Mouse (Mus musculus) hindbrain, embryonic 13.5 days (tissue): ENCODE results near the gene Zc3h12a. TPM values are rescaled to one million over a fixed set of nuclear protein-coding genes. Genes with fewer than 3 reads are reported as not detected.

ENCODE experiments used
- ATAC-seq: fragments of 200-750 bp; cut with Nextera tagmentation; 2 replicates; pipeline ENCODE4 v1.8.0; 2017; ENCODE audit warnings: moderate TSS enrichment; ENCODE audit not compliant: low FRiP score
- H3K27ac ChIP-seq: fragments of 300-500 bp; sonication (generic); 2 replicates; pipeline ENCODE4 v1.5.1; 2015; ENCODE audit warnings: inconsistent platforms, mild to moderate bottlenecking, moderate library complexity
- H3K27me3 ChIP-seq: fragments of 300-500 bp; sonication (generic); 2 replicates; pipeline ENCODE4 v1.6.1; 2015; ENCODE audit warnings: mild to moderate bottlenecking, inconsistent platforms
- H3K36me3 ChIP-seq: fragments of 300-500 bp; sonication (generic); 2 replicates; pipeline ENCODE4 v1.6.1; 2015; ENCODE audit warnings: mild to moderate bottlenecking, inconsistent platforms
- H3K4me1 ChIP-seq: fragments of 300-500 bp; sonication (generic); replicated peaks from 2 replicates; pipeline ENCODE4 v1.6.1; 2015; ENCODE audit warnings: inconsistent platforms
- H3K4me2 ChIP-seq: fragments of 300-500 bp; sonication (generic); 2 replicates; pipeline ENCODE4 v1.6.1; 2015; ENCODE audit warnings: inconsistent platforms, mild to moderate bottlenecking, moderate library complexity
- H3K4me3 ChIP-seq: fragments of 300-500 bp; sonication (generic); 2 replicates; pipeline ENCODE4 v1.5.1; 2015; ENCODE audit warnings: mild to moderate bottlenecking, inconsistent platforms
- H3K9ac ChIP-seq: fragments of 300-500 bp; sonication (generic); 2 replicates; pipeline ENCODE4 v1.6.1; 2015; ENCODE audit warnings: mild to moderate bottlenecking, inconsistent platforms
- H3K9me3 ChIP-seq: fragments of 300-500 bp; sonication (generic); 2 replicates; pipeline ENCODE4 v1.6.1; 2016; ENCODE audit warnings: inconsistent platforms
- WGBS: fragments of 180-500 bp; shearing (Covaris S2); methylation state at CpG from one replicate; pipeline ENCODE4 v1.1.7; 2015; 5-methylcytosine and 5-hydroxymethylcytosine counted together
- polyA plus RNA-seq: library from polyadenylated mRNA; unstranded; fragments of >200 nt; fragmentation: Nextera tagmentation; extraction: Ambion mirVana; gene quantifications from 2 replicates; pipeline ENCODE4 v1.2.1, GENCODE M21; 2015

The Zc3h12a gene
- 0.18 and 0.19 TPM in 2 replicates for polyA plus RNA-seq

DNA sequence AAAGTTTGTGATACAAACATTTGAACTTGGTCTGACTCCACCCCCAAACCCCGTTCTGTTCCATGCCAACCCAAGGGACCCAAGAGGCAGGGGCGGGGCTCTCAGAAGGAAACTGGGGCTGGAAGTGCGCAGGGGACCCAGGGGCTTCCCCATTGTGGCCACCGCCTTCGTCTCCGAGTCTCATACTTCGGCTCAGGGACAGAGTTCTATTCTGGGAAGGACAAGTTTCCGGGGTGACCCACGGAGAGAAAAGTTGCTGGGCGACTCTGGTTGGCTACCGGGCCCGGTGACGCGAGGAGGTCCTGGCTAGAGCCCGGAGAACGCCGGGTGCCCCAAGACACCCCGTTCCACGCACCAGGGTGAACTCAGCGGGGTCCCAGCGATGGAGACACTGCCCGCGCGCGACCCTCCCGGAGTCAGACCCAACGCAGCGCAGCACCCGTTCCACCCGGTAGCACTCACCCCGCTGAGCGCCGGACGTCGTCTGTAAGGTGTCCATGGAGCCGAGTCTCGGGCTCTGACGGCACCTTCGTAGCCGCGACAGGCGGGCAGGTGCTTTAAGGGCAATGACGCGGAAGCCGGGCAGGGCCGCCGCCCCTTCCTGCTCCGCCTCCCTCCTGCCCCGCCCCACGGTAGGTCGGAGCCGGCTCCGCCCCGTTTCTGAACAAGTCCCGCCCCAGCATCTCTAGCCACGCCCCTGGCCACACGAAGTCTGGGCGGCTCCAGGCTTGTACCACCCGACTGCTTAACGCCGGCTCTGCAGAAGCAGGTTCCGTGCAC lies at the start of gene Zc3h12a:
Gene Zc3h12a (minus strand): TSS at position 536 of the 780 bp plus-strand sequence.
- H3K4me3 ChIP-seq = peak within 1 kb of the TSS; percentile 62
- peaks cover 44% of the 10 kb centered on the region for H3K27me3 ChIP-seq
- WGBS = 2% methylated on average over 60 of the region's 62 CpGs
- H3K4me1 ChIP-seq = peaks cover 37% of the 10 kb centered on the region
- no peaks in the 10 kb centered on the region for H3K36me3 ChIP-seq
- no peaks in the 10 kb centered on the region for H3K9me3 ChIP-seq
- peak within 1 kb of the TSS; percentile 91 for H3K4me2 ChIP-seq
- H3K27ac ChIP-seq = no peak within 1 kb of the TSS
- peak within 1 kb of the TSS; percentile 71 for H3K9ac ChIP-seq
- ATAC-seq = peak; percentile 75

DNA sequence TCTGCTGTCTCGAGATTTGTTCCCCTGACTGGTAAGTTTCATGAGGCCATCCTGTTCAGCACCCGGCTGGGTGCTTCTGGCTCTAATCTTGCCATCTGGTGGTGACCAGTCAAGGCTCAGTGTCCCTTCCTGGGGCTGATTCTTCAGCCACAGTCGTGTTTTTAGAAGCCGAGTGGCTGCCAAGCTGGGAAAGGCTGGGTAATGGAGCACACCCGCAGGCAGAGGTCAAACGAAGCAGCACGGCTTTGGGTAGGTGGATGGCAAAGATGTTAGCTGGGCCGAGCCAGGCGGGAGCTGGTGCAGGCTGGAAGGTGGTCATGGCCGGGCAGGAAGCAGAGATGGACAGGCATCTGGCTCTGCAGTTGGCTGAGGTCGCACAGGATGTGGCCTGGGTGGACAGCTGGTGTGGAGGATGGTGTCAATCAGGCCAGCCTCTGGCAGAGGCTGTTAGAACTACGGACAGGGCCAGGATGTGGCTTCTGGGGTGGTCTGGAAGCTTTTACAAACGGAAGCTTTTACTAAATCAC lies 49.1 kb upstream of the Zc3h12a start:
- no peak for ATAC-seq
- no peaks in the 10 kb centered on the region for H3K36me3 ChIP-seq
- WGBS = 58% methylated on average over 13 of the region's 13 CpGs

DNA sequence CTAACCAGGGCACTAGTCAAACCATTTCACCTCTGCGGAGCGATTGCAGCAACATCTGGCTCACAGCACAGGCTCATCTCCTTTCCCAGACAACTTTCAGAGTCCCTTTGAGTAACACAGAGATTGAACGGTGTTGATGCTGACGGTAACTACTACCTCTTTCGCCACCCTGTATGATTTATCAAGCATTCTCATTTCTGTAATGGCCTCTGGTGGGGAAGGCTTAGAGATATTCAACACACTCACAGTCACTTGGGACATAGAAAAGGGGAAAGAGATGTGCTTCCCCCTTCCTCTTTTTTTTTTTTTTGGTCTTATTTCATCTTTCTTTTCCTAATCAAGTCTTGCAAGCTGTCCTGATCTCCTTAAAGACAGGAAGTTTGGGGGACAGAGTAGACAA lies 48.5 kb upstream of the Zc3h12a start:
- peaks cover 44% of the 10 kb centered on the region for H3K4me1 ChIP-seq
- no peak overlapping the region for H3K4me3 ChIP-seq
- WGBS = 88% methylated on average over 5 of the region's 5 CpGs
- H3K9me3 ChIP-seq = no peaks in the 10 kb centered on the region
- 0 out of 2 replicates have a peak, but pooled peaks cover 9% of the 10 kb centered on the region for H3K27me3 ChIP-seq
- no peak for ATAC-seq
- no peak overlapping the region for H3K4me2 ChIP-seq
- no peaks in the 10 kb centered on the region for H3K36me3 ChIP-seq
- no peak overlapping the region for H3K27ac ChIP-seq
- no peak overlapping the region for H3K9ac ChIP-seq

More for the DNA sequence above, 49.1 kb upstream of the Zc3h12a start:
- Histone ChIP-seq H3K9me3 (no peaks in the 10 kb centered on the region), H3K4me1 (peaks cover 38% of the 10 kb centered on the region), H3K27ac (no peak overlapping the region), H3K4me3 (no peak overlapping the region), H3K9ac (no peak overlapping the region), H3K4me2 (no peak overlapping the region), H3K27me3 (0 out of 2 replicates have a peak, but pooled peaks cover 8% of the 10 kb centered on the region)

DNA sequence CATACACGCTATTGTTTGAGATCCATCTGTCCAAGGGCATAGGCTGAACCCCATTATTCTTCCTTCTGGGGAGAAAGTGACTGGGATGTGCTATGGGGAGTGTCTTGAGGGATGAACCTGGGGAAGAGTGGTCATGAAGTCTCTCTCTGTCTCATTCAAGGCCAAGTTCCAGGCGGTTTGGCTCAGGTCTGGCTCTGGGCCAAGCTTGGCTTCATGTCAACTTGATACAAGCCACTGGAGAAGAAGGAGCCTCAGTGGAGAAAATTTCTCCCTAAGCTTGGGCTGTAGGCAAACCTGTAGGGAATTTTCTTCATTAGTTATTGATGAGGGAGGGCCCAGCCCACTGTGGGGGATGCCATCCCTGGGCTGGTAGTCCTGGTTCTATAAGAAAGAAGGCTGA lies 48.0 kb upstream of the Zc3h12a start:
- Histone ChIP-seq H3K4me3 (no peak overlapping the region), H3K27me3 (0 out of 2 replicates have a peak, but pooled peaks cover 11% of the 10 kb centered on the region), H3K36me3 (no peaks in the 10 kb centered on the region), H3K4me1 (peaks cover 48% of the 10 kb centered on the region), H3K27ac (no peak overlapping the region), H3K4me2 (no peak overlapping the region), H3K9ac (no peak overlapping the region), H3K9me3 (no peaks in the 10 kb centered on the region)
- no peak for ATAC-seq
- WGBS = 67% methylated on average over 2 of the region's 2 CpGs

DNA sequence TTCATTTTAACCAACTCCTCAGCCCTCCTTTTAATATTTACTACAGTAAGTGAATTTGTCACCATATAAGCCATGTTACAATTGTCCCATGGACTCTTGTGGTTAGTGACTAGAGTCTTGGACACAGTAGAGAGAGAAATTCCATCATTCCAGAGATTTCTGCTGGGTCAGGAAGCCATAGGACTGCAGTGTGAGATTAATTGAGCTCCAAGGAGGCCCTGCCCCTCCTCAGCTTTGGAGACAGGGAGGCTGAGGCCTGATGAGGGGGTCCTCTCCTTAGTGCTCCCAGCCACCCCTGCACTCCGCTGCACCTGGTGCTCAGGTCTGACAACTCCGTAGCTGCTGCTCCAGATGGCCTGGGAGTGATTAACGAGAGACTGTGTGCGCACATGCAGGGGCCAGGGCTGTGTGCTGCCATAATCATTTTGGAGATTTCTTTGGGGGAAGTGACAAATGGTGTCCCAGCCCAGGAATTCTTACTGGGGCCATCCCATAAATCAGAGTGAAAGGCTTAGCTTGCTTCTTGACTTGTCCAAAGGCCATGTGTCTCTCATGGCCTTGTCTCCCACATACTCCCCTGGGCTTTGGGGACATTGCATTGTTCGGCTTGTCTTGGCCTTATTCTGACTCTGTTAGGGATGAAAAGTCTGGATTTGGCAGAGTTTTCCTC lies 47.0 kb upstream of the Zc3h12a start:
- H3K27ac ChIP-seq = no peak overlapping the region
- WGBS = 48% methylated on average over 5 of the region's 5 CpGs
- no peak overlapping the region for H3K9ac ChIP-seq
- no peak overlapping the region for H3K4me2 ChIP-seq
- H3K4me1 ChIP-seq = peaks cover 48% of the 10 kb centered on the region
- H3K4me3 ChIP-seq = no peak overlapping the region
- H3K27me3 ChIP-seq = 0 out of 2 replicates have a peak, but pooled peaks cover 12% of the 10 kb centered on the region
- H3K36me3 ChIP-seq = no peaks in the 10 kb centered on the region
- no peaks in the 10 kb centered on the region for H3K9me3 ChIP-seq
- ATAC-seq = no peak

DNA sequence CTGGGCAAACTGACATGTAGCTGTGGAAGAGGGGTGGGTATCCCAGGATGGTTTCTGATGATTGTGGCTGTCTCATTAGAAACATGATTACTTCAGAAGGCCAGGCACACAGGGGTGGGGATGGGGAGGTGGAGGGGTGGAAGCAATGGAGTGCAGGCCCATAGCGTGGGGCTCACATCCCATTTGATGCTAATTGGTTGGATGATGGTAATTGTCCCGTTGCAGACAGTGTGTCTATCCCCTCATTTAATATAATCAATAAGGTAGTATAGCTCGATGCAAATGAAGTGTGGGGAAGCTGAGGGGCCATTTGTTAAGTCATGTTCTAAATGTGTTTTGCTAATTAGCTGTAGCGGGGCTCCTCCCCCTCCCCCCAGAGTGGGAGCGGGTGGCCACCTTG lies 45.5 kb upstream of the Zc3h12a start:
- no peaks in the 10 kb centered on the region for H3K9me3 ChIP-seq
- H3K27ac ChIP-seq = no peak overlapping the region
- no peak overlapping the region for H3K9ac ChIP-seq
- H3K4me1 ChIP-seq = peaks cover 48% of the 10 kb centered on the region
- H3K36me3 ChIP-seq = no peaks in the 10 kb centered on the region
- H3K27me3 ChIP-seq = peaks cover 17% of the 10 kb centered on the region; the same call in 1 of the 2 replicates
- H3K4me3 ChIP-seq = no peak overlapping the region
- WGBS = 41% methylated on average over 5 of the region's 5 CpGs
- no peak overlapping the region for H3K4me2 ChIP-seq
- ATAC-seq = peak; percentile 40; the same call in 1 of the 2 replicates

DNA sequence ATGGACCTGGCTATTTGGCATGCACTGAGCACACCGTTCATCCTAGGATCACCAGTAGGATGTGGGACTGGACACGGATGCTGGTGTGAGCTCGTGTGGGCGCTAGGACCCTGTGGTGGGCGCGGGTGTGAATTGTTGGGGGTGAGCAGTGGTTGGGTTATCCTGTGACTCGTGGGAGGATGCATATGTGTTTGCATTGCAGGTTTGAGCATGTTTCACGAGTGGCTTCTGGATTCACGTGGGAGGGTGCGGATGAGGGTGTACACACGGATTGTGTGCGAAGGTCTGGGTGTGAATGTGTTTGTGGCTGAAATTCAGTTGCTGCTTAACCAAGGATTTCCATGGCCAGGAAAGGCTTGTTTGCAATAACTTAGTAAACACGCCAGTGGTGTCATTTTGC lies 45.1 kb upstream of the Zc3h12a start:
- Histone ChIP-seq H3K27ac (no peak overlapping the region), H3K36me3 (no peaks in the 10 kb centered on the region), H3K9me3 (no peaks in the 10 kb centered on the region), H3K4me3 (no peak overlapping the region), H3K27me3 (peaks cover 17% of the 10 kb centered on the region; the same call in 1 of the 2 replicates), H3K4me2 (no peak overlapping the region), H3K4me1 (peaks cover 47% of the 10 kb centered on the region), H3K9ac (no peak overlapping the region)
- 91% methylated on average over 13 of the region's 13 CpGs for WGBS
- ATAC-seq = no peak

DNA sequence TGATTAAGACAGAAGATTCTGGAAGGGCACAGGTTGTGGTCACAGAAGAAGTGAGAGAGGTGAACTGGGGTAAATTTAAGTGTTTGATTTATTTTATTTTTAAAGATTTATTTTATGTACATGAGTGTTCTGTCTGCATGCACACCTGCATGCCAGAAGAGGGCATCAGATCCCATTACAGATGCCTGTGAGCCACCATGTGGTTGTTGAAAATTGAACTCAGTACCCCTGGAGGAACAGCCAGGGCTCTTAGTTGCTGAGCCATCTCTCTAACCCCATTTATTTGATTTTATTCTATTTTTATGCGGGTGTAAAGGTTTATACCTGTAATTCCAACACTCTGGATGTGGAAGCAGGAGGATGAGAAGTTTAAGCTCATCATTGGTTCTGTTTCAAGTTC lies 40.1 kb upstream of the Zc3h12a start:
- peaks cover 15% of the 10 kb centered on the region for H3K4me1 ChIP-seq
- H3K27ac ChIP-seq = no peak overlapping the region
- H3K27me3 ChIP-seq = peaks cover 31% of the 10 kb centered on the region
- no peaks in the 10 kb centered on the region for H3K36me3 ChIP-seq
- ATAC-seq = no peak
- 79% methylated on average over 1 of the region's 1 CpGs for WGBS
- no peak overlapping the region for H3K9ac ChIP-seq
- H3K4me3 ChIP-seq = no peak overlapping the region
- H3K4me2 ChIP-seq = no peak overlapping the region
- no peaks in the 10 kb centered on the region for H3K9me3 ChIP-seq

DNA sequence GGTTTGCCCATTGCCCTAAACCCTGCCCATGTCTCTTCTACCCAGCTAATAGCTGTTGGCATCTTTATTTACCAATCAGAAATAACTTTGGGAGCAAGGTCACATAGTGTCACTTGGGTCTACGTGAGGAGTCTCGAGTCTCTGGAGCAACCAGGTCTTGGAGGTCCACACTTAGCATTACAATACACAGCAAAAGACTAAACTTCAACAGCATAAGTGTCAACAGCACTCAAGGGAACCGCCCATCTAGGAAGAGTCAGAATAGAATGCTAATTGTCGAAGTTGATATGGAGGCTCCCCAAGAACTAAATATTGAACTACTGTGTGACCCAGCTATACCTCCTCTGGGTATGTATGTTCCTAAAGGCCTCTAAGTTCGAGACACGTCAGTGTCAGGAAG lies 37.2 kb upstream of the Zc3h12a start:
- no peak for ATAC-seq
- H3K4me2 ChIP-seq = no peak overlapping the region
- peaks cover 38% of the 10 kb centered on the region for H3K27me3 ChIP-seq
- H3K4me1 ChIP-seq = peaks cover 12% of the 10 kb centered on the region
- 87% methylated on average over 6 of the region's 6 CpGs for WGBS
- no peak overlapping the region for H3K4me3 ChIP-seq
- H3K9ac ChIP-seq = no peak overlapping the region
- no peaks in the 10 kb centered on the region for H3K9me3 ChIP-seq
- H3K36me3 ChIP-seq = no peaks in the 10 kb centered on the region
- H3K27ac ChIP-seq = no peak overlapping the region

DNA sequence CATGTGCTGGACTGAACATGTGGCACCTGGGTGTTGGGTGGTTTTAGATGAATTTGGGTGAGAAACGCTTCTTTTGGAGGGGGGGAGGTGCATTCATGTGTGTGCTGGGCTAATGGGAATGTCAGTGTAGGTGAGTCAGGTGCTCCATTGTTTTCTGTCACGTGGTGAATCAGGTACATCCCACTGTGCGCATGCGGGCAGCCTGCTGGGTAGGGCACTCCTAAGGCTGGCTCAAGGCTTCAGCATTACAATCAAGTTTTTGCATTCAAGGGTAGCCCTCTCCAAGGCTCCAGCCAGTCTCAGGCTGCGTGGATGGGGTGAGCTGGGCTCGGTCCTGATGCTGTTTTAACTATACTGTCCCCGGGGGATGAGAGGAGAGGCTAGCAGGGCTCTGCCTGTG lies 35.1 kb upstream of the Zc3h12a start:
- Histone ChIP-seq H3K4me2 (no peak overlapping the region), H3K9me3 (no peaks in the 10 kb centered on the region), H3K4me3 (no peak overlapping the region), H3K4me1 (peaks cover 12% of the 10 kb centered on the region), H3K9ac (no peak overlapping the region), H3K27me3 (peaks cover 37% of the 10 kb centered on the region), H3K27ac (no peak overlapping the region), H3K36me3 (no peaks in the 10 kb centered on the region)
- no peak for ATAC-seq
- WGBS = 57% methylated on average over 7 of the region's 7 CpGs

DNA sequence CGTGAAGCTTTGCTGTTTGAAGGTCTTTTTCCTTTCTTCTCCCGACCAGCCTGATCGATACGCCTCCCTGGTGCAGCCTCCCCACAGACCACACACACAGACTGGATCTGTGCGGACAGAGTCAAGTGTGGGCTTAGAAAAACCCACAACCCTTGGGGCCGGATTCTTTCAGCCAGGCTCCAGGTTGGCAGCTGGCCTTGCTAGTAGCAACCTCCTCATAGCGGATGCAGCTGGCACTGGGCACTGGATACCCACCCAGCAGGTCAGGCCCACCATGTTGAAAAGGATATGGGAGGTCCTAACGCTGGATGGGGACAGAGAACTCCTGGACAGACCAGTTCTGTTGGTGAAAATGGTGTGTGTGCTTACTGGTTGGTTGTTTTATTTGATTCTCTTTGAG lies 33.8 kb upstream of the Zc3h12a start:
- Histone ChIP-seq H3K27ac (no peak overlapping the region), H3K9me3 (no peaks in the 10 kb centered on the region), H3K27me3 (peaks cover 43% of the 10 kb centered on the region), H3K4me3 (no peak overlapping the region), H3K4me1 (peaks cover 12% of the 10 kb centered on the region), H3K4me2 (no peak overlapping the region), H3K36me3 (no peaks in the 10 kb centered on the region), H3K9ac (no peak overlapping the region)
- WGBS = 40% methylated on average over 8 of the region's 8 CpGs
- no peak for ATAC-seq

DNA sequence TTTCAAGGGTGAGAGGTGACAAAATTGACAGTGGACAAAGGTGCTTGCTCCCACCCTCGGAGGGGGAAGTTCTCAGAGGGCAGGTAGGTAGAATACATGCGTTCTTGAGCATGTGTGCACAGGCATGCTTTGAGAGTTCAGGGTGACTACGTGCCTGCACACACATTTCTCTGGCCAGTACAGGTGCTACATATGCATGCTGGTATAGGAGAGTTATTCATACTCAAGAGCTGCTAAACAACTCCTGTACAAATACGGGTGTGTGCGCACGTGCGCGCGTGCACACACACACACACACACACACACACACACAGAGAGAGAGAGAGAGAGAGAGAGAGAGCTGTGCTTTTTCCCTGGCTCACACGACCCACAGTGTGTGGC lies 33.3 kb upstream of the Zc3h12a start:
- H3K4me2 ChIP-seq = no peak overlapping the region
- no peak for ATAC-seq
- H3K4me1 ChIP-seq = peaks cover 12% of the 10 kb centered on the region
- no peak overlapping the region for H3K9ac ChIP-seq
- H3K4me3 ChIP-seq = no peak overlapping the region
- no peaks in the 10 kb centered on the region for H3K36me3 ChIP-seq
- H3K9me3 ChIP-seq = no peaks in the 10 kb centered on the region
- 75% methylated on average over 10 of the region's 10 CpGs for WGBS
- peaks cover 43% of the 10 kb centered on the region for H3K27me3 ChIP-seq
- H3K27ac ChIP-seq = no peak overlapping the region
